Mouse (Mus musculus) hindbrain, embryonic 13.5 days (tissue): ENCODE measurements around the gene Pdzk1. TPM values are rescaled to one million over a fixed set of nuclear protein-coding genes. Genes with fewer than 3 reads are reported as not detected.

Experiments used
- ATAC-seq: fragments of 200-750 bp; cut with Nextera tagmentation; 2 replicates; pipeline ENCODE4 v1.8.0; 2017; ENCODE audit warnings: moderate TSS enrichment; ENCODE audit not compliant: low FRiP score
- H3K27ac ChIP-seq: fragments of 300-500 bp; sonication (generic); 2 replicates; pipeline ENCODE4 v1.5.1; 2015; ENCODE audit warnings: inconsistent platforms, mild to moderate bottlenecking, moderate library complexity
- H3K27me3 ChIP-seq: fragments of 300-500 bp; sonication (generic); 2 replicates; pipeline ENCODE4 v1.6.1; 2015; ENCODE audit warnings: mild to moderate bottlenecking, inconsistent platforms
- H3K36me3 ChIP-seq: fragments of 300-500 bp; sonication (generic); 2 replicates; pipeline ENCODE4 v1.6.1; 2015; ENCODE audit warnings: mild to moderate bottlenecking, inconsistent platforms
- H3K4me1 ChIP-seq: fragments of 300-500 bp; sonication (generic); replicated peaks from 2 replicates; pipeline ENCODE4 v1.6.1; 2015; ENCODE audit warnings: inconsistent platforms
- H3K4me2 ChIP-seq: fragments of 300-500 bp; sonication (generic); 2 replicates; pipeline ENCODE4 v1.6.1; 2015; ENCODE audit warnings: inconsistent platforms, mild to moderate bottlenecking, moderate library complexity
- H3K4me3 ChIP-seq: fragments of 300-500 bp; sonication (generic); 2 replicates; pipeline ENCODE4 v1.5.1; 2015; ENCODE audit warnings: mild to moderate bottlenecking, inconsistent platforms
- H3K9ac ChIP-seq: fragments of 300-500 bp; sonication (generic); 2 replicates; pipeline ENCODE4 v1.6.1; 2015; ENCODE audit warnings: mild to moderate bottlenecking, inconsistent platforms
- H3K9me3 ChIP-seq: fragments of 300-500 bp; sonication (generic); 2 replicates; pipeline ENCODE4 v1.6.1; 2016; ENCODE audit warnings: inconsistent platforms
- WGBS: fragments of 180-500 bp; shearing (Covaris S2); methylation state at CpG from one replicate; pipeline ENCODE4 v1.1.7; 2015; 5-methylcytosine and 5-hydroxymethylcytosine counted together
- polyA plus RNA-seq: library from polyadenylated mRNA; unstranded; fragments of >200 nt; fragmentation: Nextera tagmentation; extraction: Ambion mirVana; gene quantifications from 2 replicates; pipeline ENCODE4 v1.2.1, GENCODE M21; 2015

Gene Pdzk1
- polyA plus RNA-seq, 1 experiment from 2014 or later = not detected

DNA sequence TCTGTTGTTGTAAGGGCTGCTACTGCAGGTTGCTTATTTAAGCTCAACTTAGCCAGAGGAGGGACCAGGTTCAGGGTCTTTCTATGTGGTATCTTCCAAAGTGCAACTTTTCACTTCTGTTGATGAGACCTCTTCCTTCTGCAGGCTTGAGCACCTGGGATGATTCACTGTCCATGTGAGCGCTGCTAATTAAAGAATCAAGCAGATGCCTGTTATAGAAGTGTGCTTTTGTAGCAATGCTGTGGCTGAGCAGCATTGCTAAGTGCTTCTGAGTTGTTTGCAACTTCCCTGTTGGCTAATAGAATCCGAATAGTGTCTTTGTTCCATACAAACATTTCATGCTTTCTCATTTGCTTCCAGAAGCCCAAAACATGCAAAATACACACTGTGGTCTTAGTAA is 41.2 kb downstream of the Pdzk1 start:
- H3K27me3 ChIP-seq = no peaks in the 10 kb centered on the region
- H3K4me1 ChIP-seq = no peaks in the 10 kb centered on the region
- WGBS = 93% methylated on average over 2 of the region's 2 CpGs
- no peak for ATAC-seq
- peaks cover 80% of the 10 kb centered on the region for H3K36me3 ChIP-seq
- H3K27ac ChIP-seq = no peak overlapping the region
- H3K9me3 ChIP-seq = no peaks in the 10 kb centered on the region
- no peak overlapping the region for H3K9ac ChIP-seq
- H3K4me2 ChIP-seq = no peak overlapping the region
- H3K4me3 ChIP-seq = no peak overlapping the region

DNA sequence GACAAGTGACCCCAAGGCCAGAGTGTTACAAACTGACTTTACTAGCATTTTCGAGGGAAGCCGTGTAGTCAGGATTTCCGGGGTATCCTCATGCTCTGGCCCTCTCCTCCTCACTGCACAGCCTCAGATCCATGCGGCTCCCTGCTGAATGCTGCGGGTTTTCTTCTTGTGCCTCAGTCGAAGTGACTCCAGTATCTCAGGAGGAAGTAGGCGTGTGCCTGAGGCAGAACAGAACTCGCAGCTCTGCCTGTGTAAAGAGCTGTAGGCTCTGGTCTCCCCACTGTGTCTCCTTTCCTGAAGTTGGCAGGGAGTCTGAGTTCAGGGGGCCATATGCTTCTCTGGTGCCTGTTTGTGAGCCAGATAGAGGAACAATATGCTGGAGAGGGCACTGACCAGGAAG is 42.0 kb downstream of the Pdzk1 start:
- Histone ChIP-seq H3K4me3 (no peak overlapping the region), H3K27me3 (no peaks in the 10 kb centered on the region), H3K4me1 (no peaks in the 10 kb centered on the region), H3K27ac (no peak overlapping the region), H3K36me3 (peaks cover 87% of the 10 kb centered on the region), H3K9ac (no peak overlapping the region), H3K9me3 (no peaks in the 10 kb centered on the region), H3K4me2 (no peak overlapping the region)
- no peak for ATAC-seq
- 95% methylated on average over 8 of the region's 8 CpGs for WGBS

DNA sequence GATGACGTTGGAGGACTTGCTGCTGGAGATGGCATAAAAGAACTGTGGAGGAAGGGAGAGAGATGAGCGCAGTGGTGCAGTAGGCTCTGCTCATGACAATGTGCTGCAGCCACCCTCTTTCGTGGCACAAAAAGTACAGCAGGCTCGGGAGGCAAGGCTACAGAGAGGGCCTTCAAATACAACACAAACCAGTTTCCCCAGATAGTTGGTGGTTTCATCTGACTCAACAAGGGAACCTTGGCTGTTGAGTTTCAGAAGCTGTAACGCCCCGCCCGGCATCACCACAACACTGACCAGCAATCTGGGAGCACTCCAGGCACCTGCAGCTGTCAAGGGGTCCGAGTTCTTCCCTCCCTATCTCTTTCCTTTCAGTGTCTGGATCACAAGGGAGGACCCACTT is 43.4 kb downstream of the Pdzk1 start:
- no peaks in the 10 kb centered on the region for H3K9me3 ChIP-seq
- H3K9ac ChIP-seq = no peak overlapping the region
- no peak for ATAC-seq
- H3K27me3 ChIP-seq = no peaks in the 10 kb centered on the region
- H3K4me2 ChIP-seq = no peak overlapping the region
- WGBS = 97% methylated on average over 8 of the region's 8 CpGs
- peaks cover 92% of the 10 kb centered on the region for H3K36me3 ChIP-seq
- H3K4me1 ChIP-seq = no peaks in the 10 kb centered on the region
- no peak overlapping the region for H3K27ac ChIP-seq
- H3K4me3 ChIP-seq = no peak overlapping the region

GRCm38 (mm10) chr3:96874808-96875571 is 45.9 kb downstream of the Pdzk1 start:
- H3K36me3 ChIP-seq = peaks cover 89% of the 10 kb centered on the region
- ATAC-seq = no peak
- 91% methylated on average over 7 of the region's 7 CpGs for WGBS

GRCm38 (mm10) chr3:96879536-96879935 is 50.5 kb downstream of the Pdzk1 start:
- Histone ChIP-seq H3K9ac (no peak overlapping the region), H3K9me3 (no peaks in the 10 kb centered on the region), H3K27me3 (no peaks in the 10 kb centered on the region), H3K36me3 (peaks cover 85% of the 10 kb centered on the region), H3K27ac (no peak overlapping the region), H3K4me3 (no peak overlapping the region), H3K4me1 (no peaks in the 10 kb centered on the region), H3K4me2 (no peak overlapping the region)
- 92% methylated on average over 9 of the region's 9 CpGs for WGBS
- ATAC-seq = no peak

More at GRCm38 (mm10) chr3:96874808-96875571, 45.9 kb downstream of the Pdzk1 start:
- H3K4me2 ChIP-seq = no peak overlapping the region
- no peak overlapping the region for H3K4me3 ChIP-seq
- no peaks in the 10 kb centered on the region for H3K4me1 ChIP-seq
- H3K9ac ChIP-seq = no peak overlapping the region
- no peak overlapping the region for H3K27ac ChIP-seq
- H3K9me3 ChIP-seq = no peaks in the 10 kb centered on the region
- no peaks in the 10 kb centered on the region for H3K27me3 ChIP-seq

DNA sequence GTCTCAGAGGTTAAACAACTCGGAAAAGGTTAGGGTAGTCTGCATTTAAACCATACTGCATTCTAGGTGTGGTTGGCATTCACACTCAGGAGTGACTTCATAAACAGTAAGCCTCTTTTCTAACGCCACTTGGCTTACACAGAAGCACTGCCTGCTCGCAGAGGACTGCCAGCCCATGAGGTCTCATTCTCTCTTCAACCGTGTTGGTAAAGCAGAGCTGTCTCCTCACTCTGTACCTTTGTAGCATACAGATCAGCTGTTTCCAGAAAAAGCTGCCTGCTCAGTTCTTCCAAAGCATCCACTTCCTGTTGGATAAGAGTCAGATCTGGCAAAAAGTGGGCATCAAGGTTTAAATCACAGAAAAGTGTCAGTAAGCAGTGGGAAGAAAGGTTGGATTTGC is 51.3 kb downstream of the Pdzk1 start:
- ATAC-seq = no peak
- 92% methylated on average over 4 of the region's 4 CpGs for whole genome bisulfite sequencing
- Histone ChIP-seq H3K27me3 (no peaks in the 10 kb centered on the region), H3K9me3 (no peaks in the 10 kb centered on the region), H3K4me1 (no peaks in the 10 kb centered on the region), H3K9ac (no peak overlapping the region), H3K4me3 (no peak overlapping the region), H3K27ac (no peak overlapping the region), H3K36me3 (peaks cover 82% of the 10 kb centered on the region), H3K4me2 (no peak overlapping the region)

GRCm38 (mm10) chr3:96881557-96881956 is 52.5 kb downstream of the Pdzk1 start:
- Histone ChIP-seq H3K27me3 (no peaks in the 10 kb centered on the region), H3K4me3 (no peak overlapping the region), H3K27ac (no peak overlapping the region), H3K4me1 (no peaks in the 10 kb centered on the region), H3K4me2 (no peak overlapping the region), H3K9ac (no peak overlapping the region), H3K9me3 (no peaks in the 10 kb centered on the region), H3K36me3 (peaks cover 83% of the 10 kb centered on the region)
- ATAC-seq = no peak
- 82% methylated on average over 6 of the region's 6 CpGs for WGBS

- Histone ChIP-seq H3K9me3 (no peaks in the 10 kb centered on the region), H3K4me3 (no peak overlapping the region), H3K27me3 (no peaks in the 10 kb centered on the region), H3K27ac (no peak overlapping the region), H3K9ac (no peak overlapping the region; the same call in 1 of the 2 replicates), H3K4me1 (no peaks in the 10 kb centered on the region), H3K4me2 (no peak overlapping the region), H3K36me3 (peaks cover 85% of the 10 kb centered on the region)
- WGBS = 94% methylated on average over 14 of the region's 14 CpGs
- no peak for ATAC-seq
Measured at GRCm38 (mm10) chr3:96882061-96882849, 53.2 kb downstream of the Pdzk1 start.

GRCm38 (mm10) chr3:96883690-96884089 is 54.6 kb downstream of the Pdzk1 start:
- no peak overlapping the region for H3K4me2 ChIP-seq
- H3K4me3 ChIP-seq = no peak overlapping the region
- H3K9ac ChIP-seq = no peak overlapping the region
- no peaks in the 10 kb centered on the region for H3K4me1 ChIP-seq
- no peaks in the 10 kb centered on the region for H3K9me3 ChIP-seq
- no peak overlapping the region for H3K27ac ChIP-seq
- H3K27me3 ChIP-seq = no peaks in the 10 kb centered on the region
- H3K36me3 ChIP-seq = peaks cover 85% of the 10 kb centered on the region
- WGBS = 97% methylated on average over 7 of the region's 7 CpGs
- ATAC-seq = no peak

- Histone ChIP-seq H3K36me3 (peaks cover 7% of the 10 kb centered on the region), H3K9me3 (no peaks in the 10 kb centered on the region), H3K9ac (no peak overlapping the region), H3K27me3 (peaks cover 14% of the 10 kb centered on the region), H3K4me3 (no peak overlapping the region), H3K4me2 (no peak overlapping the region), H3K4me1 (peaks cover 17% of the 10 kb centered on the region), H3K27ac (no peak overlapping the region)
- 93% methylated on average over 4 of the region's 4 CpGs for WGBS
- ATAC-seq = no peak
Measured at GRCm38 (mm10) chr3:96902336-96902999, 73.4 kb downstream of the Pdzk1 start.

DNA sequence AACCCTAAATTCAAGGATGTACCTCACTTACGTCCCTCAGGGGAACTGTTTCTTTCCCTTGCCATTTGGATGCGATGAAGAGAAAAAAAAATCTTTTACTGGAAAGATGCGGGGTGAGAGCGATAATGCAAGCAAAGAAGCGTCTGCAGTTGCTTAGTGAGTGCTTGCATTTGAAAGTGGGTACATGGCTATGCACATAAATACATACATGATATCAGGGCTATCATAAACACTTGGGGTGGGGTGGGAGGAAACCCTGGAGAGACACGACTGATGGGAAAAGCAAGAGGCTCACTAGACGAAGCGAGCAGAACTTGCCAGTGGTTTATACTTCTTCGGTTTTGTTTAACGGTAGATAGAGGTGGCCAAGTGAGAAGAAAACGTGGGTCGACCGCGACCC is 75.3 kb downstream of the Pdzk1 start, which contains the start of gene Gja5:
Gja5 (plus strand) TSS at position 301 of the 400 bp plus-strand sequence.
- H3K9ac ChIP-seq = peak within 1 kb of the TSS; percentile 96
- peak within 1 kb of the TSS; percentile 82 for H3K4me2 ChIP-seq
- peaks cover 17% of the 10 kb centered on the region for H3K4me1 ChIP-seq
- peaks cover 14% of the 10 kb centered on the region for H3K27me3 ChIP-seq
- peak within 1 kb of the TSS; percentile 100 for H3K4me3 ChIP-seq
- peak within 1 kb of the TSS; percentile 64 for H3K27ac ChIP-seq
- ATAC-seq = no peak; the same call in 1 of the 2 replicates
- H3K9me3 ChIP-seq = no peaks in the 10 kb centered on the region
- H3K36me3 ChIP-seq = no peaks in the 10 kb centered on the region
- WGBS = 14% methylated on average over 14 of the region's 14 CpGs

DNA sequence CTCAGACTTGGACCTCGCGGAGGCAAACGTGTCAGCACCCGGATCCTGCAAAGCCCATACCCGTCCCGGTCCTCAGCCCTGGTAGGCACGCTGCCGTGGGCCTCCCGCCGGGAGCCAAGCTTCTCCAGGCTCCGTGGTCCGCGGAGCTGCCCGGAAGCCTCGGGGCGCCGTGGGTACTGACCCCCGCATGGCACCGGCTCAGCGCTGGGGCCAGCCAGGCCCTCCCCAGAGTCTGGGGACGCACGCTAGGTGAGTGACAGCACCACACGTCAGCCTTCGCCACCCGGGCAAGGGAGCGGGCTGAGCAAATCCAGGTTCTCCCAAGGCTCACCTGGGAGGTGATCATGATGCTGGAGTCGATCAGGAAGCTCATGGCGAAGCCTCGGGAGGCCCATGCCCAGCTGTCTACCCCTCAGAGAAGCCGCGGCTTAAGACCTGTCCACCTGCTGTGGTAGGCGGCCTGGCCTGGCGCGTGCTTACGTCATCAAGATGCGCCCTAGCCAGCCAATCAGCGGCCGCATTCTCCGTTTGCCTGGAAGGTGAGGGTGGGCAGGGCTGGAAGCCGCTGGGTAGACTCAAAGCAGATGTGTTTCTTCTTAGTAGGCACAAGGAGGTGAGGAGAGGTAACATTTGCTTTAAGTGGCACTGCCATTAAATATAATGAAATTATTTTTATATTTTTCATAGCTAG is 75.9 kb downstream of the Pdzk1 start, which contains the start of gene Gpr89:
Gpr89 (minus strand) TSS at position 496 of the 691 bp plus-strand sequence.
- peaks cover 17% of the 10 kb centered on the region for H3K4me1 ChIP-seq
- peak within 1 kb of the TSS; percentile 64 for H3K27ac ChIP-seq
- no peaks in the 10 kb centered on the region for H3K9me3 ChIP-seq
- peak within 1 kb of the TSS; percentile 82 for H3K4me2 ChIP-seq
- H3K9ac ChIP-seq = peak within 1 kb of the TSS; percentile 96
- under 1% methylated on average over 40 of the region's 40 CpGs for WGBS
- ATAC-seq = peak; percentile 98
- H3K27me3 ChIP-seq = peaks cover 14% of the 10 kb centered on the region
- peak within 1 kb of the TSS; percentile 100 for H3K4me3 ChIP-seq
- no peaks in the 10 kb centered on the region for H3K36me3 ChIP-seq
